Mouse (Mus musculus): ENCODE measurements around the gene Gli1. TPM values are rescaled to one million over a fixed set of nuclear protein-coding genes. Genes with fewer than 3 reads are reported as not detected.

Gene Gli1
- polyA plus RNA-seq, 1 experiment, result not detected

- TF ChIP-seq POLR2A (IDR thresholded peaks at IDR 0.05; ENCODE audit: insufficient read depth, low read depth, low read length) (no peak), CTCF (IDR thresholded peaks at IDR 0.05; ENCODE audit: insufficient read depth, low read depth, low read length) (no peak)
- Histone ChIP-seq H3K4me3 (ENCODE audit: insufficient read depth, low read depth, low read length) (no peak overlapping the region), H3K4me1 (ENCODE audit: control insufficient read depth, insufficient read depth, low read length) (peaks cover 10% of the 10 kb centered on the region), H3K27ac (ENCODE audit: insufficient read depth, low read depth, low read length) (no peak overlapping the region; the same call in 1 of the 2 replicates)
- WGBS, result 45% methylated on average over 6 of the region's 6 CpGs
Observed at GRCm38 (mm10) chr10:127292987-127293538, 48.7 kb downstream of the Gli1 start.

GRCm38 (mm10) chr10:127291881-127292638 lies 49.7 kb downstream of the Gli1 start:
- Histone ChIP-seq H3K4me3 (ENCODE audit: insufficient read depth, low read depth, low read length) (no peak overlapping the region), H3K4me1 (ENCODE audit: control insufficient read depth, insufficient read depth, low read length) (peaks cover 20% of the 10 kb centered on the region), H3K27ac (ENCODE audit: insufficient read depth, low read depth, low read length) (no peak overlapping the region)
- TF ChIP-seq CTCF (IDR thresholded peaks at IDR 0.05; ENCODE audit: insufficient read depth, low read depth, low read length) (no peak), POLR2A (IDR thresholded peaks at IDR 0.05; ENCODE audit: insufficient read depth, low read depth, low read length) (no peak)
- 19% methylated on average over 5 of the region's 5 CpGs for WGBS

DNA sequence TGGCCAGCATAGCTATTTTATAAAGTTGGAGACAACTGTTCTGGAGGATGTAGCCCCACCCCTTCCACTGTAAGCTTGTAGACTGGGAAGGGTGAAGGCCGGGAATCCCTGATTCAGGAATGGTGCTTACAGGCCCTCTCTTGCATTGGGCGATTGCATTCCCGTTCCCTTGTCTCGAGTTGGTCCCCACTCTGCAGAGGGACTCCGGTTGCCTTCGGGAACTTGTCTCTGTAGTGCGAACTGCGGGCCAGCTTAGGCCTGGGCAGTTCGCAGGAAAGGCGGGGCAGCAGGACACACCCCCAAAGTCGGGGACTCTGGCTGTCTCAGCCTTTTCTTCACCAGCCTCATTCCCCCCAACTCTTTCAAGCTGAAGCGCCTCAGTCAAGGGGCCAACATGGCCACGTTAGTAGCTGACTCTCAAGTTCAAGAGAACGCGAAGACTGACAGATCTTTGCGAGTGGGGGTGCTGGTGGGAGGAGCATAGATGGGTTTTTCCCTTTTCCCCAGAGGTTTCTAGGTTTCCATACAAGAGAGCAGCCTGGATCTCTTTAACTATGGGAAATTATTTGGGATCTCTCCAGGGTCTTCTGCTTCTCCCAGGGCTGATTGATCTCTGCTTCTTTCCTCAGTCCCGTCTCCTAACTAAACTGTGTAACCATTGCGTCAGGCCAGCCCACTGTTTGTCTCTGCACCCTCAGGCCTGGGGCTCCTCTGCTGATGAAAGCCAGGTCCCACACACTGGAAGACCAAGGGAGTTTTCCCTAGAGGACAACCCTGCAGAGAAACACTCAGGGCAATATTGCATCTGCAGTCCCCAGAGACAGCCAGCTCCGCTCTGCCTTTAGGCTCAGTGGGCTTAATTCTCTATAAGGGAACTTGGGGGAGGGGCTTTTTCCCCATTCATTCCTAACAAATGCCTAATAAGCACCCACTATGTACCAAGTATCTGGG lies 50.6 kb downstream of the Gli1 start:
- TF ChIP-seq CTCF (IDR thresholded peaks at IDR 0.05; ENCODE audit: insufficient read depth, low read depth, low read length) (no peak), POLR2A (IDR thresholded peaks at IDR 0.05; ENCODE audit: insufficient read depth, low read depth, low read length) (no peak)
- WGBS, result under 1% methylated on average over 19 of the region's 19 CpGs

DNA sequence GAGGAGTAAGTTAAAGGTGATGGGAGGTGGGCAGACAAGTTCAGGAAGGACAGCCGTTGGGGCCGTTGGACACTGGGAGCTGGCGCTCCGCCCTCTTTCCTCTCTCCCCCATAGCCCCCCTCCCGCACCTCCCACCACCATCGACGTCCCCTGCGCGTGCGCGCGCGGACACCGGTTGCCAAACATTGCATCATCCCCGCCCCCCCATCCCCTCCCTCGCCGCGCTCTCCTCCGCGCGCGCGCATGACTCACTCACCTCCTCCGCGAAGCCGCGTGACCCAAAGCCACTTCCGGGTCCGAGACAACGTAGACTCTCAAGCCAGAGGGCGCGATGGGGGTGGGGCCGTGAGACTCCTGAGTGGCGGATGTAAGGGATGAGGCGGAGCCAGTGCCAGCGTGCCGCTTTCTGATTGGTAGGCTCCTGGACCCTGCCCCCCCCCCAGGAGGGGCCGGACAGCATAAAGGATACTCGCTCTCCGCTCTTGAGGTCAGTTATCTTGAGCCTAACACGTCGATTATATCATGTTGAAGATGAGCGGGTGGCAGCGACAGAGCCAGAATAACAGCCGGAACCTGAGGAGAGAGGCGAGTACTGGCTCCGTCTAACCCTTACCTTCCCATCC lies 51.4 kb downstream of the Gli1 start:
- Histone ChIP-seq H3K27ac (ENCODE audit: insufficient read depth, low read depth, low read length) (peak overlapping the region; percentile 99), H3K4me3 (ENCODE audit: insufficient read depth, low read depth, low read length) (peak overlapping the region; percentile 78), H3K4me1 (ENCODE audit: control insufficient read depth, insufficient read depth, low read length) (peaks cover 36% of the 10 kb centered on the region)
- TF ChIP-seq POLR2A (IDR thresholded peaks at IDR 0.05; ENCODE audit: insufficient read depth, low read depth, low read length) (peak; percentile 53), CTCF (IDR thresholded peaks at IDR 0.05; ENCODE audit: insufficient read depth, low read depth, low read length) (no peak)
- under 1% methylated on average over 40 of the region's 47 CpGs for WGBS

More for the DNA sequence above, 50.6 kb downstream of the Gli1 start:
- Histone ChIP-seq H3K4me3 (ENCODE audit: insufficient read depth, low read depth, low read length) (peak overlapping the region; percentile 78), H3K4me1 (ENCODE audit: control insufficient read depth, insufficient read depth, low read length) (peaks cover 28% of the 10 kb centered on the region), H3K27ac (ENCODE audit: insufficient read depth, low read depth, low read length) (peak overlapping the region; percentile 88)

DNA sequence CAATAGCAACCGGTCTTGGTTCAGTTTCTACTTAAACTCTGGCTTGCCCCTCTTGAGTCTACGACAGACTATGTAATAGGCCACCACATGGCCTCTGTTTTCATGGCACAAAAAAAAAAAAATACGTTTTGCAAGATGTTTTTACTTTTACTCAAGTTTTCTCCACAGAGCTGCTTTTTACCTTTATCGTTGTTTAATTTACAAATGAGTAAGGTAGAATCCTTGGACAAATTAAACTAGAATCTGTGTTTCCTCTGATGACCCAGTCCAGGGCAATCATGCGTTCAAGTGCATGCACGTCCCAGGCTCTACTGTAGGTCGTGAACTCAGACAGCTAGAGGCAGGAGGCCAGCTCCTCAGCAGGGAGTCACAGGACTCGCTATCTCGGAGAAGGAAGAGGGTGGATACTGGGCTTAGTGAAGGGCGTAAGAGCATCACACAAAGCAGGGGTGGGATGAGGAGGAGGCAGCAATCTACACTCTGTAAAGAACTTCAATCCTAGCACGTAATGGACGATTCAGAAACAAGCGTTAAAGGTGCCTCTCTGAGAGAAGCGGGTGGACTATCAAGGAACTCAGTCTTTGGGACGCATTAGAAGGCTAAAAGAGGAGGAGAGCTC lies 52.1 kb downstream of the Gli1 start:
- 1% methylated on average over 15 of the region's 15 CpGs for WGBS

DNA sequence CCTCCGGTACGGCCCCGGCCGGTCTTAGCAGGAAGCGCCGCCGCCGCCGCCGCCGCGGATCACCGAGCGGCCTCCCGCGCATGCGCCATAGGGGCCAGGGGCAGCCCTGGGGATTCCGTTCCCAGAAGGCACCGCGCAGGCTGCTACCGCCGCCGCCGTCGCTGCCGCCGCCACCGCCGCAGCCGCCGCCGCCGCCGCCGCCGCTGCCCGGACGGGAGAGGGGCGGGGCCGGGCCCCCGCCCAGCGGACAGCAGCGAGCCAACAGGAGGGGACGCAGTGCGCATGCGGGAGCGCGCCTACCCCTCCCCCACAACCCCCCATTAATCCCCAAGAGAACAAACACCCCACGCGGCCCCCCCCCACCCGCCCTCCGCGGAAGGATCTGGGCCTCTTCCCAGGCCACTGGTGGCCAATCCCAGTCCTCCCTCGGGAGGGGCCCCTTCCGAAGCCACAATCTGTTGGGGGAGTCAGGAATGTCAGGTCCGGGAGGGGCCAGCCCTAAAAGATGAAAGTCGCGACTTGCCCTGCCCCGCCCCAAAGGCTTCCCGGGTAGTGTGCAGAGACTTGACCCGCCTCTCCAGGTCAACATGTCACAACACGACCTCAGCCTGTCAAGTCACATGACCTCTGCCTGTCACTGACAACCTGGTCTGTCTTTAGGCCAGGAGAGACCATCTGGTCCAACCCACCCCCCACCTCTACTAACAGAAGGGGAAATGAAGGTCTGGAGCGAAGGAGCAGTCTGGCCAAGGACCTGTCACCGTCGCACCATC lies 52.8 kb downstream of the Gli1 start, which contains the start of gene Mbd6:
Gene Mbd6 (minus strand): TSS at position 219 of the 773 bp plus-strand sequence.
- under 1% methylated on average over 50 of the region's 65 CpGs for WGBS
- H3K4me1 ChIP-seq (ENCODE audit: control insufficient read depth, insufficient read depth, low read length), result peaks cover 45% of the 10 kb centered on the region
- H3K27ac ChIP-seq (ENCODE audit: insufficient read depth, low read depth, low read length), result peak within 1 kb of the TSS; percentile 99
- TF ChIP-seq CTCF (IDR thresholded peaks at IDR 0.05; ENCODE audit: insufficient read depth, low read depth, low read length) (no peak), POLR2A (IDR thresholded peaks at IDR 0.05; ENCODE audit: insufficient read depth, low read depth, low read length) (peak; percentile 26)
- H3K4me3 ChIP-seq (ENCODE audit: insufficient read depth, low read depth, low read length), result peak within 1 kb of the TSS; percentile 86

More for the DNA sequence above, 52.1 kb downstream of the Gli1 start:
- H3K4me1 ChIP-seq (ENCODE audit: control insufficient read depth, insufficient read depth, low read length), result peaks cover 40% of the 10 kb centered on the region
- H3K27ac ChIP-seq (ENCODE audit: insufficient read depth, low read depth, low read length), result peak overlapping the region; percentile 99
- H3K4me3 ChIP-seq (ENCODE audit: insufficient read depth, low read depth, low read length), result peak overlapping the region; percentile 86
- TF ChIP-seq CTCF (IDR thresholded peaks at IDR 0.05; ENCODE audit: insufficient read depth, low read depth, low read length), result no peak
- TF ChIP-seq POLR2A (IDR thresholded peaks at IDR 0.05; ENCODE audit: insufficient read depth, low read depth, low read length), result no peak

DNA sequence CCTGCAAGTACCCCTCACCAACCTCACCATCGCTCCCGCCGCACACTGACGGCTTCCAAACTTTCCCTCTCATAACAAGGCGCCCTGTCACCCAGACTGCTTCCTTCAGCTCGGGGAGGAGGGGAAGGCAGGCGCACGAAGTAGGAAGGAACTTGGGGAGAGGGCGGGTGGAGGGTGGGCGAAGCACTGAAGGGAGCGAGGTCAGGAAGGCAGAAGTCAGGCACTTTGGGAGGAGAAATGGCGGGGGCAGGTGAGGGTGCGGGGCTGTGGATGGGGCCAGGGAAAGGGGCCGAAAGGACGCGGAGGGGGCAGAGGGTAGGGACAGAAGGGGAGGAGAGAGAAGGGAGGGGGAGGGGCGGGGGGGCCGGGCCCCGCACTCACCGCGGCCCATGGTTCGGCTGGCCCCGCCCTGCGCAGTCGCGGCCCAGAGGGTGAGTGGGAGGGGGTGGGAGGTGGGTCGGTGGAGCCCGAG lies 53.4 kb downstream of the Gli1 start:
- H3K27ac ChIP-seq (ENCODE audit: insufficient read depth, low read depth, low read length), result peak overlapping the region; percentile 52
- TF ChIP-seq POLR2A (IDR thresholded peaks at IDR 0.05; ENCODE audit: insufficient read depth, low read depth, low read length) (no peak), CTCF (IDR thresholded peaks at IDR 0.05; ENCODE audit: insufficient read depth, low read depth, low read length) (no peak)
- H3K4me3 ChIP-seq (ENCODE audit: insufficient read depth, low read depth, low read length), result peak overlapping the region; percentile 86
- peaks cover 46% of the 10 kb centered on the region for H3K4me1 ChIP-seq (ENCODE audit: control insufficient read depth, insufficient read depth, low read length)
- WGBS, result 2% methylated on average over 23 of the region's 28 CpGs
